Mouse (Mus musculus) adrenal gland, adult 18-20 months (tissue): ENCODE measurements at regions not wholly inside any gene's neighbourhood (a gene's known extent, or its start where the extent isn't known, plus 50 kb on each side); places are given as distances from the start of the nearest gene placed in this dataset.
A peak's percentile ranks its signal among the peaks of the same experiment; 100 is the strongest.

Source experiments
- DNase-seq, 2 experiments: peaks; one replicate each; pipeline ENCODE4 v3.0.0; 2021 to 2022; ENCODE audit warnings: low spot score in 2 of 2

GRCm38 (mm10) chr4:148723208-148723607, 80.1 kb downstream of the Gm572 start:
- DNase-seq, result no peak

- no peak for DNase-seq
Measured at GRCm38 (mm10) chr4:148723934-148724719, 80.1 kb upstream of the Casz1 start.

- DNase-seq, result no peak
Measured at GRCm38 (mm10) chr4:148728800-148729199, 75.4 kb upstream of the Casz1 start.

GRCm38 (mm10) chr4:148731586-148731985, 72.6 kb upstream of the Casz1 start:
- no peak for DNase-seq

- no peak for DNase-seq
Measured at GRCm38 (mm10) chr4:148734061-148734460, 70.2 kb upstream of the Casz1 start.

- DNase-seq, result no peak
Measured at GRCm38 (mm10) chr4:148734547-148734946, 69.7 kb upstream of the Casz1 start.

- no peak for DNase-seq
Measured at GRCm38 (mm10) chr4:148738601-148739530, 65.4 kb upstream of the Casz1 start.

- DNase-seq, result peak; percentile 79 to 87
Measured at GRCm38 (mm10) chr4:148742549-148743413, 61.4 kb upstream of the Casz1 start.

- DNase-seq, result no peak
Measured at GRCm38 (mm10) chr4:148743414-148743844, 60.8 kb upstream of the Casz1 start.

GRCm38 (mm10) chr4:148744053-148744452, 60.2 kb upstream of the Casz1 start:
- no peak for DNase-seq

GRCm38 (mm10) chr4:148746460-148747314, 57.5 kb upstream of the Casz1 start:
- no peak for DNase-seq

- DNase-seq, result no peak
Measured at GRCm38 (mm10) chr4:148747315-148747644, 56.9 kb upstream of the Casz1 start.

- no peak for DNase-seq
Measured at GRCm38 (mm10) chr4:148750030-148750429, 54.2 kb upstream of the Casz1 start.

GRCm38 (mm10) chr4:148751591-148751990, 52.6 kb upstream of the Casz1 start:
- no peak for DNase-seq

- DNase-seq, result no peak
Measured at GRCm38 (mm10) chr4:148752360-148753093, 51.7 kb upstream of the Casz1 start.

GRCm38 (mm10) chr4:148753143-148753798, 51.0 kb upstream of the Casz1 start:
- DNase-seq, result no peak

GRCm38 (mm10) chr4:148753849-148754248, 50.4 kb upstream of the Casz1 start:
- DNase-seq, result no peak
